Mouse (Mus musculus): Measurements from ENCODE around the gene Gm12184.

DNA sequence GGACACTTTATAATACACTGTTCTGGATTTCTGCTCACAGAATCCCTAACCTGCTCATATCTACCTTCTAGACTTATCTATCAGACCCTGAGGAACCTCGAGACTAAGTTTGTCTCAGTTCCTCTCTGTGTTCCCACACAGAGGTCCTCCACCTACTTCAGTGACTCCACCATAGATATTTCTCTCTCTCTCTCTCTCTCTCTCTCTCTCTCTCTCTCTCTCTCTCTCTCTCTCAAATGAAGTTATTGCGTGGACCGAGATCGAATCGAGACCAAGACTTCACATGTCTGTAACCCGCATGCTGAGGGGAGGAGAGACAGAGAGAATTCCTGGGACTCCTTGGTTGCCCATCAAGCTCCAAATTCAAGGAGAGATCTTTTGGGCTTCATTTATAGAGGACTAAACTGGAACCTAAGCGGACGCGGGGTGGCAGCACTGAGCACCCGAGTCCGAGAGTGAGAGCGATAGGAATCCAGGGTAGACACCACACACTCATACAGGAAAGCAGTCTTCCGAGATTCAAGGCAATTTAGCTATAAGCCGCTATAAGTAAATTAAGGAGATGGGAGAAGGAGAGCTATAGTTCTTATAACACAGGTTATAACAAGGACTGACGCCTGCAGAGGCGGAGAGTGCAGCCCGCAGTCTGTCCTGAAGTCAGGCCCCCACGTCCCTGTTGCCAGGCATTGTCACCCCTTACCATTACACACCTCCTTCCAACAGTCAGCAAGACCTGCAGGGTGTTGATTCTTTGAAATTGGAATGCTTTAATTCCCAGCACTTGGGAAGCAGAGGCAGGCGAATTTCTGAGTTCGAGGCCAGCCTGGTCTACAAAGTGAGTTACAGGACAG, 36.3 kb downstream of the Gm12184 start:
- TF ChIP-seq POLR2A (IDR thresholded peaks at IDR 0.05; ENCODE audit: low read depth, low read length) (no peak), CTCF (conservative IDR thresholded peaks at IDR 0.05; ENCODE audit: insufficient read depth, insufficient read length, low read depth, low read length) (peak; percentile 88)

All from kidney, adult 2 months (tissue).